Mouse (Mus musculus): ENCODE measurements at regions not wholly inside any gene's neighbourhood (a gene's known extent, or its start where the extent isn't known, plus 50 kb on each side); places are given as distances from the start of the nearest gene placed in this dataset.

DNA sequence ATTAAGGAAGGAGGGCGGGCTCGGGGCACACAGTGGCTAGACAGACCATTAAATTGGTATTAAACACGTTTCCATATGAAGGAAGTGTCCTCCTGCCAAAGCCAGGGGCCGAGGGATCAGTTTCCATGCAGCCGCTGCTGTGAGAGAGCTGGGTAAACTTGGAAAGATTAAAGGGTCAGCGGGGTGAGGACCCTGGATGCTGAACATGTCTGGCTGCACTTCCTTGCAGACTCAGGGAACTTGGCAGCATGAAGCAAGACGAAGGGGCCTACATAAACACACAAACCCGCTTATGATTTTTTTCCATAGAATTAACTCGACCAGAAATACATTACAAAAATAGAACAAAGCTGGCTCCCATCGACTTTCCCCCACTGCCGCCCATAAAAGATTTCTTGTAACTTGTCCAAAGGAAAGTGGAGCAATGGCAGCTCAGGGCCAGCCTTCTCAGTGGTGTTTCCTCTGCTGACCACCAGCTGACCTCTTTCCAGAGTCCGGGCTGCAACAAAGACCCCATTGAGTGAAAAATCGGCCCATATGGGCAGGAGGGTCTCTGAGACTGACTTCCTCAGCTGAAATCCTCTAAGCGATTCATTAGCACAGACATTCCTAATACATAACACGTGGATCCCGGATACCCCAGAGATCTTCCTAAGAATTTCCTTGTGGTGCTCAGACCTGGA lies 141.0 kb upstream of the Tmc3 start:
- Histone ChIP-seq H3K9ac (ENCODE audit: low read depth, low read length) (no peak overlapping the region), H3K27me3 (ENCODE audit: control insufficient read depth, insufficient read depth, low read length) (no peaks in the 10 kb centered on the region)
- WGBS, result 57% methylated on average over 16 of the region's 16 CpGs

DNA sequence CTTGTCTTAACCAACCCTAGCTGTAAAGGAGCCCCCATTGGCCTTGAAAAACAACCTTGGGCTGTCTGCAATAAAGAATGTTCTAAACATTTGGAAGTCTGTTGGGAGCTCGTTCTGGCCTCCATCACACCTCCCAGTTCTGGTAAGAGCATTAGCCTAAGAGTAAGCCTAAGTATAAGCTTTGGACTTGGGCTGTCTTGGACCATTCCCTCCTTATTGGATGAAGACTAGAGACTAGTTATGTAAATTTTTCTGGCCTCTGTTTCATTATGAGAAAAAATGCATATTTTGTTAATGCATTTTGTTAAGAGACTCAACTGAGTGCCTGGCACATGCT lies 140.5 kb upstream of the Tmc3 start:
- Histone ChIP-seq H3K9ac (ENCODE audit: low read depth, low read length) (no peak overlapping the region), H3K79me2 (ENCODE audit: control insufficient read depth, insufficient read depth, low read length) (no peaks in the 10 kb centered on the region), H3K36me3 (ENCODE audit: control insufficient read depth, insufficient read depth, low read length) (no peaks in the 10 kb centered on the region), H3K27ac (replicated peaks; ENCODE audit: insufficient read depth, low read depth, low read length) (no peak overlapping the region), H3K27me3 (ENCODE audit: control insufficient read depth, insufficient read depth, low read length) (no peaks in the 10 kb centered on the region), H3K4me1 (ENCODE audit: control insufficient read depth, insufficient read depth, low read length) (no peaks in the 10 kb centered on the region), H3K4me3 (ENCODE audit: insufficient read depth, low read depth, low read length) (no peak overlapping the region)
- TF ChIP-seq CTCF (IDR thresholded peaks at IDR 0.05; ENCODE audit: low read depth, low read length), result no peak
- no peak for TF ChIP-seq POLR2A (IDR thresholded peaks at IDR 0.05; ENCODE audit: extremely low read depth, insufficient read depth, low read length)
- 81% methylated on average over 1 of the region's 1 CpGs for WGBS
- DNase-seq (ENCODE audit: extremely low read depth, low read depth, low spot score), result no peak

More for the DNA sequence above, 141.0 kb upstream of the Tmc3 start:
- no peak for TF ChIP-seq POLR2A (IDR thresholded peaks at IDR 0.05; ENCODE audit: extremely low read depth, insufficient read depth, low read length)
- no peak for TF ChIP-seq CTCF (IDR thresholded peaks at IDR 0.05; ENCODE audit: low read depth, low read length)
- no peaks in the 10 kb centered on the region for H3K79me2 ChIP-seq (ENCODE audit: control insufficient read depth, insufficient read depth, low read length)
- no peaks in the 10 kb centered on the region for H3K36me3 ChIP-seq (ENCODE audit: control insufficient read depth, insufficient read depth, low read length)
- DNase-seq (ENCODE audit: extremely low read depth, low read depth, low spot score), result no peak
- H3K4me3 ChIP-seq (ENCODE audit: insufficient read depth, low read depth, low read length), result no peak overlapping the region
- H3K27ac ChIP-seq (replicated peaks; ENCODE audit: insufficient read depth, low read depth, low read length), result no peak overlapping the region
- H3K4me1 ChIP-seq (ENCODE audit: control insufficient read depth, insufficient read depth, low read length), result no peaks in the 10 kb centered on the region

- H3K9ac ChIP-seq (ENCODE audit: low read depth, low read length), result no peak overlapping the region
- no peak overlapping the region for H3K27ac ChIP-seq (replicated peaks; ENCODE audit: insufficient read depth, low read depth, low read length)
- H3K4me1 ChIP-seq (ENCODE audit: control insufficient read depth, insufficient read depth, low read length), result no peaks in the 10 kb centered on the region
- H3K79me2 ChIP-seq (ENCODE audit: control insufficient read depth, insufficient read depth, low read length), result no peaks in the 10 kb centered on the region
- WGBS, result 56% methylated on average over 5 of the region's 5 CpGs
- H3K4me3 ChIP-seq (ENCODE audit: insufficient read depth, low read depth, low read length), result no peak overlapping the region
- no peak for DNase-seq (ENCODE audit: extremely low read depth, low read depth, low spot score)
- no peaks in the 10 kb centered on the region for H3K27me3 ChIP-seq (ENCODE audit: control insufficient read depth, insufficient read depth, low read length)
- no peaks in the 10 kb centered on the region for H3K36me3 ChIP-seq (ENCODE audit: control insufficient read depth, insufficient read depth, low read length)
- TF ChIP-seq CTCF (IDR thresholded peaks at IDR 0.05; ENCODE audit: low read depth, low read length) (no peak), POLR2A (IDR thresholded peaks at IDR 0.05; ENCODE audit: extremely low read depth, insufficient read depth, low read length) (no peak)
Measured at GRCm38 (mm10) chr7:83445181-83445926, 139.4 kb upstream of the Tmc3 start.

GRCm38 (mm10) chr7:83450346-83450745 lies 134.4 kb upstream of the Tmc3 start:
- TF ChIP-seq POLR2A (IDR thresholded peaks at IDR 0.05; ENCODE audit: extremely low read depth, insufficient read depth, low read length) (no peak), CTCF (IDR thresholded peaks at IDR 0.05; ENCODE audit: low read depth, low read length) (no peak)
- DNase-seq (ENCODE audit: extremely low read depth, low read depth, low spot score), result no peak
- Histone ChIP-seq H3K27ac (replicated peaks; ENCODE audit: insufficient read depth, low read depth, low read length) (no peak overlapping the region), H3K36me3 (ENCODE audit: control insufficient read depth, insufficient read depth, low read length) (no peaks in the 10 kb centered on the region), H3K79me2 (ENCODE audit: control insufficient read depth, insufficient read depth, low read length) (no peaks in the 10 kb centered on the region), H3K27me3 (ENCODE audit: control insufficient read depth, insufficient read depth, low read length) (no peaks in the 10 kb centered on the region), H3K4me1 (ENCODE audit: control insufficient read depth, insufficient read depth, low read length) (no peaks in the 10 kb centered on the region), H3K9ac (ENCODE audit: low read depth, low read length) (no peak overlapping the region), H3K4me3 (ENCODE audit: insufficient read depth, low read depth, low read length) (no peak overlapping the region)
- 61% methylated on average over 3 of the region's 3 CpGs for WGBS

GRCm38 (mm10) chr7:83452309-83452708 lies 132.4 kb upstream of the Tmc3 start:
- 28% methylated on average over 7 of the region's 7 CpGs for WGBS
- Histone ChIP-seq H3K27me3 (ENCODE audit: control insufficient read depth, insufficient read depth, low read length) (no peaks in the 10 kb centered on the region), H3K79me2 (ENCODE audit: control insufficient read depth, insufficient read depth, low read length) (no peaks in the 10 kb centered on the region), H3K9ac (ENCODE audit: low read depth, low read length) (no peak overlapping the region), H3K4me1 (ENCODE audit: control insufficient read depth, insufficient read depth, low read length) (no peaks in the 10 kb centered on the region), H3K36me3 (ENCODE audit: control insufficient read depth, insufficient read depth, low read length) (no peaks in the 10 kb centered on the region), H3K4me3 (ENCODE audit: insufficient read depth, low read depth, low read length) (no peak overlapping the region), H3K27ac (replicated peaks; ENCODE audit: insufficient read depth, low read depth, low read length) (no peak overlapping the region)
- no peak for TF ChIP-seq CTCF (IDR thresholded peaks at IDR 0.05; ENCODE audit: low read depth, low read length)
- no peak for TF ChIP-seq POLR2A (IDR thresholded peaks at IDR 0.05; ENCODE audit: extremely low read depth, insufficient read depth, low read length)
- DNase-seq (ENCODE audit: extremely low read depth, low read depth, low spot score), result no peak

DNA sequence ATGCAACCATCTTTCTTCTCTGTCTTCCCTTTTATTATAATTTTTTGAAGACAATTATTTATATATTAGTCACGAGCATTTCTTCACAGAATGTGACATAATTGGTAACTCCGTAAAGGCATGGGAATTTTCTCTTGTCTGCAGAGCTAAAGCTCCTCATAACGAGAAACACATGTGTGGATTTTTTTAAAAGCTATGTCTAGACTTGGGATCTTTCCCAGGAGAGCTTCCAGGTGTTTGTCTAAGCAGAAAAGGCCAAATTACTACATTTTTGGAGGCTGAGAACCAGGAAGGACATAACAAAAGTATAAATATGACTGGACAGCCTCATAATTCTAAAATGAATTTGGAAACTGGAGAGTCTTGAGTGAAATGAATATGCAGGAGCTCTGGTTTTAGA lies 125.2 kb upstream of the Tmc3 start:
- no peaks in the 10 kb centered on the region for H3K79me2 ChIP-seq (ENCODE audit: control insufficient read depth, insufficient read depth, low read length)
- no peak for DNase-seq (ENCODE audit: extremely low read depth, low read depth, low spot score)
- WGBS, result 77% methylated on average over 3 of the region's 3 CpGs
- no peak overlapping the region for H3K4me3 ChIP-seq (ENCODE audit: insufficient read depth, low read depth, low read length)
- no peak overlapping the region for H3K27ac ChIP-seq (replicated peaks; ENCODE audit: insufficient read depth, low read depth, low read length)
- no peaks in the 10 kb centered on the region for H3K36me3 ChIP-seq (ENCODE audit: control insufficient read depth, insufficient read depth, low read length)
- TF ChIP-seq POLR2A (IDR thresholded peaks at IDR 0.05; ENCODE audit: extremely low read depth, insufficient read depth, low read length) (no peak), CTCF (IDR thresholded peaks at IDR 0.05; ENCODE audit: low read depth, low read length) (no peak)
- no peaks in the 10 kb centered on the region for H3K4me1 ChIP-seq (ENCODE audit: control insufficient read depth, insufficient read depth, low read length)
- no peaks in the 10 kb centered on the region for H3K27me3 ChIP-seq (ENCODE audit: control insufficient read depth, insufficient read depth, low read length)
- H3K9ac ChIP-seq (ENCODE audit: low read depth, low read length), result no peak overlapping the region

Measured in liver, adult 2 months (tissue).